Mouse (Mus musculus) olfactory bulb, adult 2 months (tissue): Measurements from ENCODE around the gene Nes.

ENCODE experiments used
- CTCF ChIP-seq: fragments of 200-500 bp; IDR thresholded peaks from 2 replicates; pipeline ENCODE4 v1.5.1; 2012; ENCODE audit warnings: low read depth, mild to moderate bottlenecking, low read length, moderate library complexity; ENCODE audit not compliant: insufficient read depth
- POLR2A ChIP-seq: fragments of 200-500 bp; IDR thresholded peaks from 2 replicates; pipeline ENCODE4 v1.6.1; 2012; ENCODE audit warnings: mild to moderate bottlenecking, low read depth, low read length, moderate library complexity; ENCODE audit not compliant: insufficient read depth

DNA sequence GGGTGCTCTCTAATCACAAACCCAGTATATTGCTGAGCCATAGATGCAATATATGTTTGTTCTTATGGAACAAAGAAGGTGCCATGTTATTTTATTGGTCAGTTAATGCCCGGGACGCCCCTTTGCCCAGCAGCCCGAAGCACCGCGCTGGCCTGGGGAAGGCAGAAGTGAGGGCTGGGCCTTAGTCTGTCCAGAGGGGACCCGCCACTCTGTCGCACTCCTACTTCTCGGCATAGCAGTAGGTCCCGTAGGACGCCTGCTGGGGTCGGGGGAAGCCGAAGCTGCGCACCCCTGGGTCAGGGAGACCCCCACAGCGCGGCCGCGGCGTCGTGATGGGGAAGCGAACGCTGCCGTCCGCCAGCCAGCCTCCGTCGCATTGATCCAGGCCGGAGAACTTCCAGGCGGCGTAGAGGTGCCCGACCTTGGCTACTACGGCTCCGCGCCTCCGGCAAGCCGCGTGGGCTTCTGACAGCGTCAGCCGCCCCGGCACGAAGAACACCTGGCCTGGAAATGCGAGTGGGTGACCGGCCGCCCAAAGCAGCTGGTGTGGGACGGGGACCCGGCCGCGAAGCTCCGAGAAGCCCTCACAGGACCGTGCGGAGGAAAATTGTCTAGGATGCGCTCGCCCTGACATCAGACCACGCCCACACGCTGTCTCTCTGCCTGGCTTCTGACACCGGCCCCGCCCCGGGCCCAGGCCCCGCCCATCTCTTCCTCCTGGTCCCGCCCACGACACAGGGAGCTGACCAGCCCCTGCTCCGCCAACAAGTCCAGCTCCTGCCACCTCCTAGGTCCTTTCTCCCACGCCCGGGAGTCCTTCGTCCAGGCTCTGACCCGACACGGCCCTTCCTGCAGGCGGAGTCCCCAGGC is 51.7 kb downstream of the Nes start:
- TF ChIP-seq POLR2A: no peak
- no peak for TF ChIP-seq CTCF
